In genomic region chr1:37231295-37231701, GRCm38 (mm10) we compare ENCODE assay signal across 9 mouse cellular contexts. TPM values are rescaled to one million over a fixed set of nuclear protein-coding genes. Genes with fewer than 3 reads are reported as not detected.
DNase-seq lines count a peak whose midpoint lies in the region; ATAC-seq lines count a peak whose summit lies in the region.
"Had no signal": no experiment of that assay in that cellular context is flagged by ENCODE, and none has a peak within 500 bp of the region (broad histone marks: within the 10 kb centered on the region; RNA-seq: fewer than 3 reads in every experiment).

No protein-coding gene starts in this region.

- peak; percentile 72 for ATAC-seq in frontal cortex, adult (ENCODE audit: low TSS enrichment)
- no peak for ATAC-seq in monocyte, adult 5-6 weeks (replicated peaks; ENCODE audit: insufficient number of reproducible peaks, low FRiP score, low TSS enrichment, poor library complexity, severe bottlenecking)

- DNase-seq in frontal cortex, postnatal 25 days (ENCODE audit: low spot score in 2 of 2) = no peak
- peak; percentile 58 for DNase-seq in 3T3-L1 (ENCODE audit: low read depth, low spot score)
- peak; percentile 25 for DNase-seq in gastrocnemius, postnatal 10 days
- peak; percentile 48 to 63 for DNase-seq in lung, adult 18-20 months
- DNase-seq in thymus, postnatal 36 days = no peak
- no peak for DNase-seq in cerebellum, postnatal 14 days

RNA-seq across cellular contexts. Expression of gene Cnga3, which starts 17.1 kb away (rescaled TPM):
- total RNA-seq in gastrocnemius, postnatal 10 days (2021) = under 1 TPM; 0.80 to 0.90 TPM
- not detected in 3 replicates for total RNA-seq in monocyte, adult 5-6 weeks (2017)
- total RNA-seq: neutrophil, adult 5-6 weeks had no signal

Comparison
In these comparisons a context has a peak if more than half of its experiments do, and no peak if none do; other contexts are left out.
1. DNase-seq: peak in 3T3-L1 (single experiment), gastrocnemius, postnatal 10 days (single experiment) and lung, adult 18-20 months (2 of 2); none in frontal cortex, postnatal 25 days (0 of 2), thymus, postnatal 36 days (0 of 2) and cerebellum, postnatal 14 days (0 of 2).